Mouse (Mus musculus): ENCODE measurements at regions not wholly inside any gene's neighbourhood (a gene's known extent, or its start where the extent isn't known, plus 50 kb on each side); places are given as distances from the start of the nearest gene placed in this dataset.

GRCm38 (mm10) chr13:111097336-111097735 is 157.5 kb upstream of the Actbl2 start:
- no peak overlapping the region for H3K9ac ChIP-seq (ENCODE audit: insufficient read depth, low read depth, low read length, poor library complexity, severe bottlenecking)
- TF ChIP-seq MAFK (IDR thresholded peaks at IDR 0.05; ENCODE audit: insufficient read depth, low read depth, low read length) (no peak), ZC3H11A (IDR thresholded peaks at IDR 0.05; ENCODE audit: borderline replicate concordance, low read depth, low read length) (no peak), ZNF384 (IDR thresholded peaks at IDR 0.05; ENCODE audit: low read depth, low read length) (no peak), HCFC1 (IDR thresholded peaks at IDR 0.05; ENCODE audit: borderline replicate concordance, insufficient read depth, low read length) (no peak), CHD2 (IDR thresholded peaks at IDR 0.05; ENCODE audit: low read depth, low read length) (no peak)

GRCm38 (mm10) chr13:111098738-111099137 is 156.1 kb upstream of the Actbl2 start:
- Histone ChIP-seq H3K36me3 (ENCODE audit: control insufficient read depth, insufficient read depth, low read length, poor library complexity, severe bottlenecking) (no peaks in the 10 kb centered on the region), H3K27ac (ENCODE audit: insufficient read depth, low read depth, low read length, poor library complexity, severe bottlenecking) (no peak overlapping the region), H3K4me1 (ENCODE audit: control insufficient read depth in 2 of 2, insufficient read depth in 2 of 2, low read length in 2 of 2, poor library complexity in 1 of 2) (no peaks in the 10 kb centered on the region), H3K9ac (ENCODE audit: insufficient read depth, low read depth, low read length, poor library complexity, severe bottlenecking) (no peak overlapping the region), H3K4me3 (ENCODE audit: insufficient read depth in 1 of 2, low read depth in 1 of 2, low read length in 2 of 2, poor library complexity in 1 of 2, severe bottlenecking in 1 of 2) (no peak overlapping the region), H3K9me3 (ENCODE audit: control insufficient read depth, insufficient read depth, low read depth, low read length) (no peaks in the 10 kb centered on the region)
- TF ChIP-seq HCFC1 (IDR thresholded peaks at IDR 0.05; ENCODE audit: borderline replicate concordance, insufficient read depth, low read length) (no peak), MAFK (IDR thresholded peaks at IDR 0.05; ENCODE audit: insufficient read depth, low read depth, low read length) (no peak), ZNF384 (IDR thresholded peaks at IDR 0.05; ENCODE audit: low read depth, low read length) (no peak), CHD2 (IDR thresholded peaks at IDR 0.05; ENCODE audit: low read depth, low read length) (no peak), ZC3H11A (IDR thresholded peaks at IDR 0.05; ENCODE audit: borderline replicate concordance, low read depth, low read length) (no peak)
- no peak for DNase-seq (ENCODE audit: low read depth, low spot score)
- in situ Hi-C loops (cut with MboI; ENCODE audit: low sequenced_read_pairs in 2 of 2, unreplicated experiment in 2 of 2): no loop called here

More at GRCm38 (mm10) chr13:111097336-111097735, 157.5 kb upstream of the Actbl2 start:
- no peaks in the 10 kb centered on the region for H3K36me3 ChIP-seq (ENCODE audit: control insufficient read depth, insufficient read depth, low read length, poor library complexity, severe bottlenecking)
- DNase-seq (ENCODE audit: low read depth, low spot score): no peak
- no peak overlapping the region for H3K27ac ChIP-seq (ENCODE audit: insufficient read depth, low read depth, low read length, poor library complexity, severe bottlenecking)
- in situ Hi-C loops (cut with MboI; ENCODE audit: low sequenced_read_pairs in 2 of 2, unreplicated experiment in 2 of 2): no loop called here
- H3K4me3 ChIP-seq (ENCODE audit: insufficient read depth in 1 of 2, low read depth in 1 of 2, low read length in 2 of 2, poor library complexity in 1 of 2, severe bottlenecking in 1 of 2): no peak overlapping the region
- H3K9me3 ChIP-seq (ENCODE audit: control insufficient read depth, insufficient read depth, low read depth, low read length): no peaks in the 10 kb centered on the region
- no peaks in the 10 kb centered on the region for H3K4me1 ChIP-seq (ENCODE audit: control insufficient read depth in 2 of 2, insufficient read depth in 2 of 2, low read length in 2 of 2, poor library complexity in 1 of 2)

- no peaks in the 10 kb centered on the region for H3K9me3 ChIP-seq (ENCODE audit: control insufficient read depth, insufficient read depth, low read depth, low read length)
- no peak for DNase-seq (ENCODE audit: low read depth, low spot score)
- no peaks in the 10 kb centered on the region for H3K4me1 ChIP-seq (ENCODE audit: control insufficient read depth in 2 of 2, insufficient read depth in 2 of 2, low read length in 2 of 2, poor library complexity in 1 of 2)
- H3K27ac ChIP-seq (ENCODE audit: insufficient read depth, low read depth, low read length, poor library complexity, severe bottlenecking): no peak overlapping the region
- TF ChIP-seq MAFK (IDR thresholded peaks at IDR 0.05; ENCODE audit: insufficient read depth, low read depth, low read length): no peak
- no peak for TF ChIP-seq HCFC1 (IDR thresholded peaks at IDR 0.05; ENCODE audit: borderline replicate concordance, insufficient read depth, low read length)
- no peak for TF ChIP-seq ZC3H11A (IDR thresholded peaks at IDR 0.05; ENCODE audit: borderline replicate concordance, low read depth, low read length)
- no peak for TF ChIP-seq ZNF384 (IDR thresholded peaks at IDR 0.05; ENCODE audit: low read depth, low read length)
- TF ChIP-seq CHD2 (IDR thresholded peaks at IDR 0.05; ENCODE audit: low read depth, low read length): no peak
- in situ Hi-C loops (cut with MboI; ENCODE audit: low sequenced_read_pairs in 2 of 2, unreplicated experiment in 2 of 2): no loop called here
- H3K9ac ChIP-seq (ENCODE audit: insufficient read depth, low read depth, low read length, poor library complexity, severe bottlenecking): no peak overlapping the region
- no peaks in the 10 kb centered on the region for H3K36me3 ChIP-seq (ENCODE audit: control insufficient read depth, insufficient read depth, low read length, poor library complexity, severe bottlenecking)
- H3K4me3 ChIP-seq (ENCODE audit: insufficient read depth in 1 of 2, low read depth in 1 of 2, low read length in 2 of 2, poor library complexity in 1 of 2, severe bottlenecking in 1 of 2): no peak overlapping the region
Measured at GRCm38 (mm10) chr13:111099252-111099651, 155.6 kb upstream of the Actbl2 start.

- no peaks in the 10 kb centered on the region for H3K4me1 ChIP-seq (ENCODE audit: control insufficient read depth in 2 of 2, insufficient read depth in 2 of 2, low read length in 2 of 2, poor library complexity in 1 of 2)
- H3K27ac ChIP-seq (ENCODE audit: insufficient read depth, low read depth, low read length, poor library complexity, severe bottlenecking): no peak overlapping the region
- TF ChIP-seq HCFC1 (IDR thresholded peaks at IDR 0.05; ENCODE audit: borderline replicate concordance, insufficient read depth, low read length): no peak
- H3K9me3 ChIP-seq (ENCODE audit: control insufficient read depth, insufficient read depth, low read depth, low read length): no peaks in the 10 kb centered on the region
- DNase-seq (ENCODE audit: low read depth, low spot score): no peak
- no peak overlapping the region for H3K4me3 ChIP-seq (ENCODE audit: insufficient read depth in 1 of 2, low read depth in 1 of 2, low read length in 2 of 2, poor library complexity in 1 of 2, severe bottlenecking in 1 of 2)
- H3K36me3 ChIP-seq (ENCODE audit: control insufficient read depth, insufficient read depth, low read length, poor library complexity, severe bottlenecking): no peaks in the 10 kb centered on the region
- in situ Hi-C loops (cut with MboI; ENCODE audit: low sequenced_read_pairs in 2 of 2, unreplicated experiment in 2 of 2): no loop called here
- no peak overlapping the region for H3K9ac ChIP-seq (ENCODE audit: insufficient read depth, low read depth, low read length, poor library complexity, severe bottlenecking)
Measured at GRCm38 (mm10) chr13:111100448-111100847, 154.4 kb upstream of the Actbl2 start.

GRCm38 (mm10) chr13:111104567-111105219 is 150.1 kb upstream of the Actbl2 start:
- H3K9ac ChIP-seq (ENCODE audit: insufficient read depth, low read depth, low read length, poor library complexity, severe bottlenecking): no peak overlapping the region
- no peak overlapping the region for H3K4me3 ChIP-seq (ENCODE audit: insufficient read depth in 1 of 2, low read depth in 1 of 2, low read length in 2 of 2, poor library complexity in 1 of 2, severe bottlenecking in 1 of 2)
- H3K36me3 ChIP-seq (ENCODE audit: control insufficient read depth, insufficient read depth, low read length, poor library complexity, severe bottlenecking): no peaks in the 10 kb centered on the region
- H3K9me3 ChIP-seq (ENCODE audit: control insufficient read depth, insufficient read depth, low read depth, low read length): no peaks in the 10 kb centered on the region
- no peak overlapping the region for H3K27ac ChIP-seq (ENCODE audit: insufficient read depth, low read depth, low read length, poor library complexity, severe bottlenecking)
- no peak for TF ChIP-seq ZC3H11A (IDR thresholded peaks at IDR 0.05; ENCODE audit: borderline replicate concordance, low read depth, low read length)
- no peak for TF ChIP-seq HCFC1 (IDR thresholded peaks at IDR 0.05; ENCODE audit: borderline replicate concordance, insufficient read depth, low read length)
- TF ChIP-seq ZNF384 (IDR thresholded peaks at IDR 0.05; ENCODE audit: low read depth, low read length): no peak
- no peak for TF ChIP-seq MAFK (IDR thresholded peaks at IDR 0.05; ENCODE audit: insufficient read depth, low read depth, low read length)
- no peak for TF ChIP-seq CHD2 (IDR thresholded peaks at IDR 0.05; ENCODE audit: low read depth, low read length)
- no peak for DNase-seq (ENCODE audit: low read depth, low spot score)
- H3K4me1 ChIP-seq (ENCODE audit: control insufficient read depth in 2 of 2, insufficient read depth in 2 of 2, low read length in 2 of 2, poor library complexity in 1 of 2): no peaks in the 10 kb centered on the region
- in situ Hi-C loops (cut with MboI; ENCODE audit: low sequenced_read_pairs in 2 of 2, unreplicated experiment in 2 of 2): no loop called here

Measured in ES-E14 (cell line).